Mouse (Mus musculus): ENCODE results near the gene Rsph3a. TPM values are rescaled to one million over a fixed set of nuclear protein-coding genes. Genes with fewer than 3 reads are reported as not detected.
"Not testable (repeated sequence)": the region's sequence is repeated elsewhere in the genome, so short reads cannot be mapped to it uniquely, and the experiment has no call there.

The Rsph3a gene
- polyA plus RNA-seq (2012; rRNA removed), result 57.7 and 71.7 TPM in 2 replicates

- not testable (repeated sequence) for DNase-seq (ENCODE audit: low read depth, low spot score)
- 1% methylated on average over 57 of the region's 58 CpGs for WGBS
Measured at GRCm38 (mm10) chr17:7945117-7946052, at the start of gene Rsph3a. TSS of gene Rsph3a (plus strand) at chr17:7945614.

- WGBS, result 65% methylated on average over 10 of the region's 10 CpGs
Measured at GRCm38 (mm10) chr17:7896047-7896635, 49.3 kb upstream of the Rsph3a start.

GRCm38 (mm10) chr17:7897120-7897519, 48.3 kb upstream of the Rsph3a start:
- DNase-seq (ENCODE audit: low read depth, low spot score), result no peak
- WGBS, result 66% methylated on average over 11 of the region's 11 CpGs

More at GRCm38 (mm10) chr17:7896047-7896635, 49.3 kb upstream of the Rsph3a start:
- no peak for DNase-seq (ENCODE audit: low read depth, low spot score)

- 78% methylated on average over 4 of the region's 4 CpGs for WGBS
- no peak for DNase-seq (ENCODE audit: low read depth, low spot score)
Measured at GRCm38 (mm10) chr17:7897756-7898155, 47.7 kb upstream of the Rsph3a start.

GRCm38 (mm10) chr17:7899233-7899632, 46.2 kb upstream of the Rsph3a start:
- no peak for DNase-seq (ENCODE audit: low read depth, low spot score)
- 72% methylated on average over 6 of the region's 6 CpGs for WGBS

GRCm38 (mm10) chr17:7899961-7900360, 45.5 kb upstream of the Rsph3a start:
- WGBS, result 80% methylated on average over 4 of the region's 4 CpGs
- no peak for DNase-seq (ENCODE audit: low read depth, low spot score)

- no peak for DNase-seq (ENCODE audit: low read depth, low spot score)
- WGBS, result 82% methylated on average over 2 of the region's 2 CpGs
Measured at GRCm38 (mm10) chr17:7901536-7901935, 43.9 kb upstream of the Rsph3a start.

- WGBS, result 46% methylated on average over 3 of the region's 3 CpGs
- no peak for DNase-seq (ENCODE audit: low read depth, low spot score)
Measured at GRCm38 (mm10) chr17:7902362-7902761, 43.1 kb upstream of the Rsph3a start.

GRCm38 (mm10) chr17:7904992-7905391, 40.4 kb upstream of the Rsph3a start:
- DNase-seq (ENCODE audit: low read depth, low spot score), result no peak
- WGBS, result 44% methylated on average over 2 of the region's 2 CpGs

- DNase-seq (ENCODE audit: low read depth, low spot score), result no peak
- 39% methylated on average over 4 of the region's 4 CpGs for WGBS
Measured at GRCm38 (mm10) chr17:7905936-7906685, 39.3 kb upstream of the Rsph3a start.

GRCm38 (mm10) chr17:7914596-7915227, 30.7 kb upstream of the Rsph3a start:
- DNase-seq (ENCODE audit: low read depth, low spot score), result no peak
- WGBS, result 61% methylated on average over 2 of the region's 2 CpGs

- no peak for DNase-seq (ENCODE audit: low read depth, low spot score)
- 71% methylated on average over 9 of the region's 9 CpGs for WGBS
Measured at GRCm38 (mm10) chr17:7915791-7916190, 29.6 kb upstream of the Rsph3a start.

GRCm38 (mm10) chr17:7916782-7917574, 28.4 kb upstream of the Rsph3a start:
- no peak for DNase-seq (ENCODE audit: low read depth, low spot score)
- WGBS, result 57% methylated on average over 12 of the region's 12 CpGs

- no peak for DNase-seq (ENCODE audit: low read depth, low spot score)
- 96% methylated on average over 2 of the region's 2 CpGs for WGBS
Measured at GRCm38 (mm10) chr17:7918355-7918754, 27.1 kb upstream of the Rsph3a start.

GRCm38 (mm10) chr17:7919209-7919608, 26.2 kb upstream of the Rsph3a start:
- DNase-seq (ENCODE audit: low read depth, low spot score), result no peak
- 52% methylated on average over 2 of the region's 2 CpGs for WGBS

GRCm38 (mm10) chr17:7922564-7922963, 22.9 kb upstream of the Rsph3a start:
- 50% methylated on average over 5 of the region's 5 CpGs for WGBS

GRCm38 (mm10) chr17:7924185-7924725, 21.2 kb upstream of the Rsph3a start:
- WGBS, result 94% methylated on average over 13 of the region's 13 CpGs

More at GRCm38 (mm10) chr17:7922564-7922963, 22.9 kb upstream of the Rsph3a start:
- DNase-seq (ENCODE audit: low read depth, low spot score), result no peak

GRCm38 (mm10) chr17:7925413-7926160, 19.8 kb upstream of the Rsph3a start, which contains the start of gene Tagap:
TSS of gene Tagap (plus strand) at chr17:7926000.
- no peak for DNase-seq (ENCODE audit: low read depth, low spot score)
- 16% methylated on average over 13 of the region's 13 CpGs for WGBS

More at GRCm38 (mm10) chr17:7924185-7924725, 21.2 kb upstream of the Rsph3a start:
- no peak for DNase-seq (ENCODE audit: low read depth, low spot score)
